Comparison of ENCODE assay signal across 26 mouse cellular contexts in genomic region chr6:52518704-52519103, GRCm38 (mm10).
DNase-seq lines count a peak whose midpoint lies in the region; ATAC-seq and TF ChIP-seq lines count a peak whose summit lies in the region.
"Had no signal": no experiment of that assay in that cellular context is flagged by ENCODE, and none has a peak within 500 bp of the region (broad histone marks: within the 10 kb centered on the region; RNA-seq: fewer than 3 reads in every experiment).

No protein-coding gene starts in this region.

- H3K4me3 ChIP-seq in lung, embryonic 14.5 days (ENCODE audit: low read depth, low read length): no peak overlapping the region
- H3K4me3 ChIP-seq in lung, postnatal 0 days (ENCODE audit: low read depth, low read length): no peak overlapping the region
- no peak overlapping the region for H3K4me3 ChIP-seq in lung, adult 2 months (replicated peaks; ENCODE audit: extremely low read depth, low read depth, low read length)
- no peak overlapping the region for H3K4me3 ChIP-seq in neural tube, embryonic 14.5 days (ENCODE audit: low read depth, low read length)
- H3K4me3 ChIP-seq: forebrain, embryonic 10.5 days; forebrain, embryonic 13.5 days; heart, adult 2 months; heart, embryonic 10.5 days; heart, embryonic 13.5 days had no signal

- peaks cover 12% of the 10 kb centered on the region; the same call in 1 of the 2 replicates for H3K4me1 ChIP-seq in lung, embryonic 14.5 days (ENCODE audit: insufficient read depth)
- H3K4me1 ChIP-seq in lung, postnatal 0 days (ENCODE audit: insufficient read depth, low read depth, low read length): 0 out of 2 replicates have a peak, but pooled peaks cover 3% of the 10 kb centered on the region
- peaks cover 4% of the 10 kb centered on the region for H3K4me1 ChIP-seq in lung, adult 2 months (ENCODE audit: control insufficient read depth, insufficient read depth, low read length)
- peaks cover 12% of the 10 kb centered on the region for H3K4me1 ChIP-seq in neural tube, embryonic 14.5 days (ENCODE audit: control insufficient read depth, insufficient read depth, low read length)
- H3K4me1 ChIP-seq: forebrain, embryonic 13.5 days; heart, embryonic 10.5 days; heart, embryonic 13.5 days had no signal

- H3K27me3 ChIP-seq in lung, embryonic 14.5 days (ENCODE audit: insufficient read depth, low read length): no peaks in the 10 kb centered on the region
- no peaks in the 10 kb centered on the region for H3K27me3 ChIP-seq in lung, postnatal 0 days (replicated peaks; ENCODE audit: insufficient read depth, low read length)
- no peaks in the 10 kb centered on the region for H3K27me3 ChIP-seq in neural tube, embryonic 14.5 days (ENCODE audit: control insufficient read depth, insufficient read depth, low read length)
- H3K27me3 ChIP-seq: CH12.LX; forebrain, embryonic 13.5 days; Patski had no signal

- ATAC-seq in lung, embryonic 14.5 days (ENCODE audit: insufficient read depth): peak; percentile 99
- ATAC-seq in lung, postnatal 0 days: peak; percentile 69
- ATAC-seq in neural tube, embryonic 14.5 days (ENCODE audit: low read depth): 0 out of 2 replicates have a peak, but pooled peaks have one; percentile 49
- ATAC-seq: forebrain, embryonic 13.5 days; forebrain, embryonic 16.5 days; Patski had no signal

- WGBS in lung, embryonic 14.5 days: 30% methylated on average over 10 of the region's 10 CpGs
- 55% methylated on average over 10 of the region's 10 CpGs for WGBS in lung, postnatal 0 days
- 71% methylated on average over 10 of the region's 10 CpGs for WGBS in lung, adult 2 months
- WGBS in neural tube, embryonic 14.5 days: 72% methylated on average over 10 of the region's 10 CpGs

- H3K9ac ChIP-seq in lung, embryonic 14.5 days: no peak overlapping the region
- H3K9ac ChIP-seq in lung, postnatal 0 days (replicated peaks; ENCODE audit: low read depth): no peak overlapping the region
- no peak overlapping the region for H3K9ac ChIP-seq in neural tube, embryonic 14.5 days (replicated peaks; ENCODE audit: low read depth, low read length)
- H3K9ac ChIP-seq: forebrain, embryonic 13.5 days; heart, embryonic 13.5 days; hindbrain, embryonic 14.5 days had no signal

- peak; percentile 89 for DNase-seq in lung, embryonic 14.5 days
- no peak for DNase-seq in lung, adult 18-20 months
- DNase-seq in lung, postnatal 0 days (ENCODE audit: low spot score): peak; percentile 26
- no peak for DNase-seq in lung, adult 2 months
- no peak for DNase-seq in neural tube, embryonic 10.5 days (ENCODE audit: extremely low spot score, low spot score)
- DNase-seq: adrenal gland, postnatal 10 days; adrenal gland, postnatal 36 days; B cell, adult 2 months; cerebellum, adult 18-20 months; cerebellum, adult 9-10 months; cerebellum, postnatal 14 days; gastrocnemius, postnatal 10 days; gastrocnemius, postnatal 36 days; heart, adult 2 months; heart, postnatal 14 days; heart, postnatal 4 days had no signal

- H3K36me3 ChIP-seq in lung, embryonic 14.5 days (ENCODE audit: insufficient read depth): no peaks in the 10 kb centered on the region
- H3K36me3 ChIP-seq in lung, postnatal 0 days (ENCODE audit: insufficient read depth, low read length): no peaks in the 10 kb centered on the region
- H3K36me3 ChIP-seq in neural tube, embryonic 14.5 days (ENCODE audit: control insufficient read depth, insufficient read depth, low read length): no peaks in the 10 kb centered on the region
- H3K36me3 ChIP-seq: forebrain, embryonic 10.5 days; G1E; heart, embryonic 10.5 days; heart, embryonic 13.5 days had no signal

- no peak for TF ChIP-seq CTCF in lung, embryonic 14.5 days (IDR thresholded peaks at IDR 0.05; ENCODE audit: low read depth)
- no peak for TF ChIP-seq CTCF in lung, postnatal 0 days (IDR thresholded peaks at IDR 0.05)
- TF ChIP-seq CTCF in lung, adult 2 months (IDR thresholded peaks at IDR 0.05; ENCODE audit: insufficient read depth, low read length): no peak

- no peak for TF ChIP-seq POLR2A in lung, adult 2 months (IDR thresholded peaks at IDR 0.05; ENCODE audit: borderline replicate concordance, extremely low read depth, low read depth, low read length)

- H3K27ac ChIP-seq in lung, embryonic 14.5 days (ENCODE audit: low read depth): peak overlapping the region; percentile 61
- H3K27ac ChIP-seq in lung, postnatal 0 days (ENCODE audit: low read length): no peak overlapping the region
- H3K27ac ChIP-seq in neural tube, embryonic 14.5 days (ENCODE audit: low read depth, low read length): no peak overlapping the region
- H3K27ac ChIP-seq: forebrain, embryonic 10.5 days; forebrain, embryonic 13.5 days; heart, adult 2 months; heart, embryonic 10.5 days; heart, embryonic 13.5 days; hindbrain, embryonic 14.5 days had no signal

- no peak overlapping the region for H3K4me2 ChIP-seq in lung, embryonic 14.5 days
- H3K4me2 ChIP-seq in lung, postnatal 0 days (replicated peaks; ENCODE audit: low read depth, low read length): no peak overlapping the region
- H3K4me2 ChIP-seq in neural tube, embryonic 14.5 days (ENCODE audit: low read depth, low read length): no peak overlapping the region
- H3K4me2 ChIP-seq: forebrain, embryonic 13.5 days; heart, embryonic 13.5 days; hindbrain, embryonic 14.5 days had no signal

- no peaks in the 10 kb centered on the region for H3K9me3 ChIP-seq in lung, embryonic 14.5 days (ENCODE audit: low read depth, low read length)
- H3K9me3 ChIP-seq in lung, postnatal 0 days (ENCODE audit: low read length): no peaks in the 10 kb centered on the region
- H3K9me3 ChIP-seq in neural tube, embryonic 14.5 days (ENCODE audit: control insufficient read depth, low read length): no peaks in the 10 kb centered on the region
- H3K9me3 ChIP-seq: forebrain, embryonic 10.5 days; forebrain, embryonic 13.5 days; G1E; heart, embryonic 10.5 days; heart, embryonic 13.5 days had no signal

- no peak for TF ChIP-seq EP300 in lung, postnatal 0 days (IDR thresholded peaks at IDR 0.05)

Comparison
In these comparisons a context has a peak if more than half of its experiments do, and no peak if none do; other contexts are left out.
1. DNase-seq: peak in lung, embryonic 14.5 days (single experiment) and lung, postnatal 0 days (single experiment); none in lung, adult 18-20 months (0 of 2), lung, adult 2 months (single experiment) and neural tube, embryonic 10.5 days (single experiment).
2. ATAC-seq: peak in every context shown above with its lines; median percentile 99 in lung, embryonic 14.5 days; 69 in lung, postnatal 0 days; 49 in neural tube, embryonic 14.5 days.